Mouse (Mus musculus) embryo, embryonic 11.5 days (tissue): ENCODE data around the gene Spef2.

Experiments
- DNase-seq: peaks from one replicate; pipeline ENCODE4 v3.0.0-alpha.2; 2012; ENCODE audit warnings: low read depth, low spot score

The Spef2 gene

GRCm38 (mm10) chr15:9548951-9549350, 199.7 kb downstream of the Spef2 start:
- no peak for DNase-seq

- DNase-seq: no peak
Observed at GRCm38 (mm10) chr15:9535200-9535599, 213.5 kb downstream of the Spef2 start.

- no peak for DNase-seq
Observed at GRCm38 (mm10) chr15:9533356-9533902, 215.2 kb downstream of the Spef2 start.

- no peak for DNase-seq
Observed at GRCm38 (mm10) chr15:9530076-9530475, 218.6 kb downstream of the Spef2 start, which contains the start of gene Il7r. Gene Il7r (minus strand): TSS chr15:9530176.

GRCm38 (mm10) chr15:9529646-9530045, 219.0 kb downstream of the Spef2 start:
- DNase-seq: no peak
